Mouse (Mus musculus) right cerebral cortex, postnatal 14 days (tissue): ENCODE measurements around the gene Olfr763.
"Not testable (repeated sequence)": the region's sequence is repeated elsewhere in the genome, so short reads cannot be mapped to it uniquely, and the experiment has no call there.

Experiments used
- DNase-seq: peaks from one replicate; pipeline ENCODE4 v3.0.0; 2022

Gene Olfr763

DNA sequence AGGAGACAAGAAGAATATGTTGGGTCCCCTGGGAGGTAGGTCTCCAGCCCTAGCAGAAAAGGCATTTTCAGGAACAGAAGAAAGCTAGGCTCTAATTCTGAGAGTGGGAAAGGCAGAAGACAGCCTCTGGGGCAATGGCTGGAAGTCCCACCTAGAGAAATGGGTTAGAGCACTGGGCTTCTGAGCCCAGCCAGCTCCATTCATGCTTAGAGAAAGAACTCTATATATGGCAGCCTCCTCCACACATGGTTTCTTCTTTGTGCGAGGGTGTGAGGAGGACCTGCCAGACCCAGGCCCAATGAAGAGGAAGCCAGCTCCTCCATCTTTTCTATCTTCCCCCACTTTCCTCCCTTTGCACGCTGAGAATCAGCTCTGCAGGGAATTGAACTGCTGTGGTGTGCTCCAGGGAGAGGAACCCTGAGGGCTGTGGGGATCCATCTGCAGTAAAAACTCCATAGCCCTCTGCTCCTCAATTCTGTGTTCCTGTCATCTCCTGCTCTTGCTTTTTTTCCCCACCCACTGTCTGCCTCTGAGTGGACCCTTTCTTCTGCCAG, at the start of gene Olfr763:
Gene Olfr763 (plus strand): TSS at position 504 of the 554 bp plus-strand sequence.
- no peak for DNase-seq

DNA sequence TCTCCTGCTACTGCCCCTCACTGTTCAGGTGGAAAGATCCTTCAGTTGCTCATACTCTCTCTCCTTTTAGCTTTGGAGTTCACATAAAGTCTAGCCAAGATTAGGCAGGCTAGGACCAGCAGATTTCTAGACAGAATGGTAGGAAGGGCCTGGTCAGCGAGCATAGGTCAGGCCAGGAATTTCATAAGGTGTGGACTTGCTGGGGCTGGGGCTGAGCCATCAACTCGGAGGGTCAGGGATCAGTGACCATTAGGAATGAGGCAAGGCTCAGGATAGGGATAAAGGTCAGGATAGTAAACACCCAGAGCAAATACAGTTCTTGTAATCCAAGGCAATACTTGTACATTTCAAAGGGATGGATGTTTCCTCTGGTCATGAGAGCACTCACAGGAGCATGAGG, 45.6 kb upstream of the Olfr763 start:
- no peak for DNase-seq

DNA sequence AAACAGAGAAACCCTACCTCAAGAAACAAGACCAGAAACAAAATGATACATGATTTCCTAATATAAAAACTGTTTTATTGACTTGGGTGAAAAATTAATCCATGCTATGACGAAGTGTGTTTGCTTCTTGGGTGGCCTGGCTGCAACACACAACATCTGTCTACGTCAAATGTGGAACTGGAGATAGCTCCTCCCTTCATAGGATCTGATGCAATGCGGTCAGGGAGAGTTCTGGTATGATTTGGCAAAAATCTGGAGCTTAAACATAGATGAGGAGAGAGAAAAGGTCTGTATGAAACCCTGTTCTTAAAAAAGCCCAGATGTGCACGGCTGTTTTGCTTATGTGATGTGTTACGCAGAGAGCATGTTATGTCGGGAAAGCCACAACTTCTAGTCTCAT, 44.7 kb upstream of the Olfr763 start:
- DNase-seq: no peak

DNA sequence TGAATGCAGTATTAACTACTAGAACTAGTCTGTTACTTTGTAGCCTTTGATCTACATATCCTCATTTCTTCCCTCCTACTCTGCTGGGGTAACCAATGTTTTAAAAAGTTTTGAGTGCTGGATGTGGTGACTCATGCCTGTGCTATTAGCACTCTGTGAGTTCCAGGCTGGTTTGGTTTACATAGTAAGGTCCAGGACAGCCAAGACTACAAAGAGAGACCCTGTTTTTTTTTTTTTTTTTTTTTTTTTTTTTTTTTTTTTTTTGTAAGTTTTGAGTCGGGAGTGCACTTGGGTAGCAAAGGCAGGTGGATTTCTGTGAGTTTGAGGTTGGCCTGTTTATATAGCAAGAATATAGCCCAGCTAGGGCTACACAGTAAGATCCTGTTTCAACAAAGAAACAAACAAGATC, 42.2 kb upstream of the Olfr763 start:
- DNase-seq: no peak

DNA sequence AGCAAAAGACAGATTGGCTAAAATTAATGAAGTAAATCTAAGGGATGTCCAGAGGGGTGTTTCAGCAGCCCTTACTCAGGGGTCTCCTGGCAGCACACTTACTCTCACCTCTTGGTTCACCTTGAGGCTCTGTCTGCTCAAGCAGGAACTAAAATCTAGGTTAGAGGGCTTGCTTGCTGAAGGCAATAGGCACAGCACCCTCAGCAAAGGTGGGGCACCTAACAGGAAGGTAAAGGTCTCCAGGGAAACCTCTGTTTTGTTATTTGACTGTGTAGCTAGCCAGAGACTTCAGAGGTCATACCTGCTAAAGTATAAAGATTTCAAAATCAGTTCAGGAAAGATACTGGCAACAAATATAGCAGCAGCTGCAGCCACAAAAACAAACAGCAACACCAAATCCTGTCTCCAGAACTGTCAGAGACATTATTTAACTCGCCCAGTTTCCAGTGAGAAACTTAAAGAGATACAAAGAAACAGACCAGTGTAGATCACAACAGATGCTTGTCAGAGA, 39.8 kb upstream of the Olfr763 start:
- no peak for DNase-seq

DNA sequence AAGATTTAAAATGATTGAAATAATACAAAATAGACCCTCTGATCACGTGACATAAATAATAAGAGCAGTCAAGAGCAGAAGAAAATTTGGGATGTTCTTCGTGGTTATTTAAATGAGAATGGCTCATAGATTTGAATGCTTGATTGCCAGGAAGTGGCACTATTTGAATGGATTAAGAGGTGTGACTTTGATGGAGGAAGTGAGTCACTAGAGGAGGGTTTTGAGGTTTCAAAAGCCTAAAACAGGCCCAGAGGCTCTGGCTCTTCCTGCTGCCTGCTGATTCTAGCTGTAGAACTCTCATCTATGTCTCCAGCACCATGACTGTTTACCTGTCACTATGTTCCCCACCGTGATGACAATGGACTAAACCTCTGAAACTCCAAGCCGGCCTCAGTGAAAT, 37.8 kb upstream of the Olfr763 start:
- DNase-seq: no peak

DNA sequence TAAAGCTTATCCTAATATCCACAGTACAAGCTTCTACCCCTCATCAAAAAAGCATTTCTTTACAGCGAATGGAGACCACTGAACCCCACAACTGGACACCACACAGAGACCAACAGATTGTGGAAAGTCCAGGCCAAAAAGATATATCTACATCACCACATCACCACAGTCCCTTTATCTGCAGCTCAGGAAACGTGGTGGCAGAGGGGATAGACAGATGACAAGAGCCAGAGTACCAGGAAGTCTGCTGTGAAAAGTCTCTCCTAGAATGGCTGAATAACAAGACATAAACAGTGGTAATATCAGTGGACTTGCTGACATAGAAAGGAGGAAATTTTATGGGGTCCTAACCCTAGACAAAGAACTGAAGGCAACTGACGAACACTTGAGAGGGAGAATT, 34.2 kb upstream of the Olfr763 start:
- DNase-seq: no peak

DNA sequence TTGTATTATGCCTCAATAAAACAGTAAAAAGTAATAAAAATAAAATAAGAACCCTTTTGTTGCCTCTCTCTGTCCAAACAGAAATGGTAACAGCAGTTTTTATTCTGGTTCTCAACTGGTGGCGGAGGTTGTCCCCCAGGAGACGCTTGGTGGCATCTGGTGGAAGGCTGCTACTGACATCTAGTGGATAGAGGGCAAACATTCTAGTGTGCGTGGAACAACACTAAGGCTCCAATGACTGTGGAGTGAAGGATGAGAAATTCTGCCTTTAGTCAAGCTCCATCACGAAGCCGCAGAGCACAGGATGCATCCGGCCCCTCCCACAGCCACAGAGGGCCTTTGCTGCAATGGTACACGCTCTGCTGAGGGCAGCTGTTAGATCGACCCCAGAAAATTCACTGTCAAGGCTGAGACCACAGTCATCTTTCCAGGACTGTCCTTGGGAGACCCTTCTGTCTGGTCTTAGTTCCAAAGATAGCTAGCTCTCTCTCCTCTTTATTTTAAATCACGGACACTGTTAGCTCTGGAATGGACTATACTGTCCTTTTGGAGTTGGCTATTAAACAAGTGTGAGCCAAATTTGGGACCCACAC, 33.0 kb upstream of the Olfr763 start:
- DNase-seq: peak; percentile 26

DNA sequence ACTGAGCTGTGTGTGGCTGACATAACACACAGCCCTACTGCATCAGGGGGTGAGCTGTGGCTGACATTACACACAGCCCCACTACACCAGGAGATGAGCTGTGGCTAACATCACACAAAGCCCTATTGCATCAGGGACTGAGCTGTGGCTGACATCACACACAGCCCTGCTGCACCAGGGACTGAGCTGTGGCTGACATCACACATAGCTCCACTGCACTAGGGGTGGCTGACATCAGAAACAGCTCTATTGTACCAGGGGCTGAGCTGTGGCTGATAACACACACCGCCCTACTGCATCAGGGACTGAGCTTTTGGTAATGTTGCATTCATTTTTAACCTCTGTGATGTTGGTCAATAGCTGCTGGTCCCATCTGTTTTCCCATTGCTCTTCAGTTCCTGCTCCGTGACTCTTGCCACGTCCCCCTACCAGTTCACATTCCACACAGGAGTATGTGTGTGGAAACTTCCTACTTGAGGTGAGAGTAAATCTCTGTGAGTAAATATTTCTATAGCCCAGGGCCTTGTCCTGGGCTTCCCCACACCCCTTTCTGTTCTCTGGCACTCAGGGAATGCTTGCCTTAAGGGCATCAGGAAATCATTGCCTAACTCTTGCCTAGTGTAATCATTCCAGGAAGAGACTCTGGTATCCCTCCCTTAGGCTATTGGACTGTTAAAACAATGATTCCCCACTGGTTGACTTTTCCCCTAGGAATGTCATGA, 29.8 kb upstream of the Olfr763 start:
- no peak for DNase-seq

DNA sequence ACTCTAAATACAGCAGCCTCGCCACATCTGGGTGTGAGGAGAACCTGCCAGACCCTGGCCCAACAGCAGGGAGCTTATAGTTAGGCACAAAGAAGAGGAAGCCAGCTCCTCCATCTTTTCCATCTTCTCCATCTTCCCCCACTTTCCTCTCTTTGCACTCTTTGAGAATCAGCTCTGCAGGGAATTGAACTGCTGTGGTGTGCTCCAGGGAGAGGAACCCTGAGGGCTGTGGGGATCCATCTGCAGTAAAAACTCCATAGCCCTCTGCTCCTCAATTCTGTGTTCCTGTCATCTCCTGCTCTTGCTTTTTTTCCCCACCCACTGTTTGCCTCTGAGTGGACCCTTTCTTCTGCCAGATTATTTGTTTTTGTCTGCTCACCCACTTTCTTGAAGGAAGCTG, 21.5 kb upstream of the Olfr763 start, which contains the start of gene Olfr9:
Gene Olfr9 (plus strand): TSS at position 301 of the 400 bp plus-strand sequence.
- DNase-seq: not testable (repeated sequence)

DNA sequence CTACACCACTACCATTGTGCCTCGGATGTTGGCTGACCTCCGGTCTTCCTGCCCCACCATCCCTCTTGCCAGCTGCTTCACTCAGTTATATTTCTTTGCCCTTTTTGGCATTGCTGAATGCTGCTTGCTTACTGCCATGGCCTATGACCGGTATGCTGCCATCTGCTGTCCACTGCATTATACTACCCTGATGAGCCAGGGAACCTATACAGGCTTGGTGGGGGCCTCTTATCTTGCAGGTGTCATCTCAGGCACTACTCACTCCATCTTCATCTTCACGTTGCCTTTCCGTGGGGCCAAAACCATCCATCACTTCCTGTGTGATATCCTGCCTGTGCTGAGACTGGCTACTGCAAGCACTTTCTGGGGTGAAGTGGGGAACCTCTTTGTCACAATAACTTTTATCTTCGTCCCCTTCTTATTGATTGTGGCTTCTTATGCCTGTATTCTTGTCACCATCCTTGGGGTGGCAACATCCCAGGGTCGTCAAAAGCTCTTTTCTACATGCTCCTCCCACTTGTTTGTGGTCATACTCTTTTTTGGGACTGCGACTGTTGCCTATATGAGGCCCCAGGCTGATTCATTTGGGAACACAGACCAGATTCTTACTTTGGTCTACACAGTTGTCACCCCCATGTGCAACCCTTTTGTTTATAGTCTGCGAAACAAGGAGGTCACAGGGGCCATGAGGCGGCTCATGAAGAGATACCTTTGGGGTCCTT, 20.3 kb upstream of the Olfr763 start:
- DNase-seq: not testable (repeated sequence)

DNA sequence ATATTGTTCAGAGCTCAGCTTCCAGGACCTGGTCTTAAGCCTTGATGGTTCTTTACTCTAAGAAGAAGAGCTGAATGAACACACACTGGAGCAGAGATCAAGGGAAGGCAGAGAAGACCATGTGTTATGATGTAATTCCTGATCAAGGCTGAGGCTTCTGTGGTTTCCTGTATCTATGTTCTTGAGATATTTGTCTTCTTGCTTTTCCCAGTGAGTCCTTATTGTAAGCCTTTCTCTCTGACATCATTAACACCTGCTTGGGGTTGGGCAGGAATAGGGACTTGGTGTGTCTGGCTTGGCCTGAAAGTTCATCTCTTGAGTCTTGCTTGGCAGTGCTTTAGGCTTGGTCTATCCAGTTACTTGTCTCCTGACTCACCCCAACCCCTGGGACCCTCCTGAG, 19.6 kb upstream of the Olfr763 start:
- DNase-seq: no peak

DNA sequence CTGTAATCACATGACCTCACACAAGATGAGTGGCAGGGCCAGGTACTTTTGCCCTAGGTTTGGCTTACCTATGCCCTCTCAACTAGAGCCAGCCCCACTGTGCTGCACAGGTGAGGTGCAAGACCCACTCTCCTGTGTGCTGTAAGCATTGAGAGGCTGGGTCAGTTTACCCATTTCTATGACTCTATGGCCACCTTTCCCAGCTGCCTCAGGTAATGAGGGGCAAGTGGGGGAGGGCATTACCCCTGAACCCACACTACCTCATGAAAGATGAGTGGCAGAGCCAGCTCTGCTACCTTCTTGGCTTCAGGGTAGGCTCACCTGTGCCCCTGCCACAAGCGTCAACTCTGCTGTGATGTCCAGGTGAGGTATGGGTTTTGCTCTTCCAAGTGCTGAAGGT, 14.8 kb upstream of the Olfr763 start:
- DNase-seq: no peak

DNA sequence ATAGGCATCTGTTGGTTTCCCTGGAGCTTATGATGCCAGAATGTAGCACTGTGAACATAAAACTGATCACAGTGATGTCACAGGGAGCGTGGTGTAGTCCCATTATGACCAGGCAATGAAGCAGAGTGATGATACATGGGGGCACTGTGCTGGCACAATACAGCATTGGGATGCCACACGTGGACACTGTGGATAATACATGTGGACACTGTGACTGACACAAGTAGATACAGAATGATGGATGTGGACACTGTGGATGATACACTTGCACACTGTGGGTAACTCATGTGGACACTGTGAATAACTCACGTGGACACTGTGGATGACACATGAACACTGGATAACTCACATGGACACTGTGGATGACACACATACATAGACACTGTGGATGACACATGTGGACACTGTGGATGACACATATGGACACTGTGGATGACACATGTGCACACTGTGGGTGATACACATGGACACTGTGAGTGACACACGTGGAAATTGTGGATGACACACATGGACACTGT, 14.0 kb upstream of the Olfr763 start:
- DNase-seq: no peak

DNA sequence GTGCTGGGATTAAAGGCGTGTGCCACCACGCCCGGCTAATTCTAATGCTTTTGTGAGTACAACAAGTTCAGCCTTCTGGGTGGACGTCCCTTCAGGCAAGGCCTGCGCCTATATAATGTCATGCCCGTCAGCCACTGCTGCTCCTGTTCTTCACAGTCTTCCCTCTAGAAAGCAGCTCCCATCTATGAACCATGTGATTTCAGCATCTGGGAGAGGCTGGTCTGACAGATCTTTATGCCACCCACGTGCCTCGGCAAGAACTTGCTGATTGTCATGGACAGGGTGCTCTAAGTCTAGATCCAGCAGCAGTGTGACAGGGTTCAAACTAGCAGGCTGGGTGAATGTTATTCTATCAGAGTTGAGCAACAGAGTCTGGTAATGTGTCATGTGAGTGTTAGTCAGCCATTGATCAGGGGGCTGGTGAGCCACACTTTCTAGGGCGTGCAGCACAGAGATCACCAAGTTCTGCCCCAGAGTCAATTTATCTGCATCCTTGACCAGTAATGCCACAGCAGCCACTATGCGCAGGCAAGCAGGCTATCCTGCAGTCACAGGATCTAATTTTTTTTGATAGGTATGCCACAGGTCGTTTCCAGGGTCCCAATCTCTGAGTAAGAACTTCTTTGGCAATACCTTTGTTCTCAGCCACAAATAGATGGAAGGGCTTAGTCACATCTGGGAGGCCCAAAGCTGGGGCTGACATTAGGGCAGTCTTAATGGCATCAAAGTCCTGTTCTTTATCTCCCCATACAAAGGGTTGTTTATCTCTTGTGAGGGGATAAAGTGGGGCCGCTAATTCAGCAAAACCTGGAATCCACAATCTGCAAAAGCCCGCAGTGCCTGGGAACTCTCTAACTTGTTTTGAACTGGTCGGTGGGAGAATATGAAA, 6.3 kb upstream of the Olfr763 start:
- DNase-seq: no peak

DNA sequence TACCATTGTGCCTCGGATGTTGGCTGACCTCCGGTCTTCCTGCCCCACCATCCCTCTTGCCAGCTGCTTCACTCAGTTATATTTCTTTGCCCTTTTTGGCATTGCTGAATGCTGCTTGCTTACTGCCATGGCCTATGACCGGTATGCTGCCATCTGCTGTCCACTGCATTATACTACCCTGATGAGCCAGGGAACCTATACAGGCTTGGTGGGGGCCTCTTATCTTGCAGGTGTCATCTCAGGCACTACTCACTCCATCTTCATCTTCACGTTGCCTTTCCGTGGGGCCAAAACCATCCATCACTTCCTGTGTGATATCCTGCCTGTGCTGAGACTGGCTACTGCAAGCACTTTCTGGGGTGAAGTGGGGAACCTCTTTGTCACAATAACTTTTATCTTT, 920 bp downstream of the Olfr763 start:
- DNase-seq: not testable (repeated sequence)

DNA sequence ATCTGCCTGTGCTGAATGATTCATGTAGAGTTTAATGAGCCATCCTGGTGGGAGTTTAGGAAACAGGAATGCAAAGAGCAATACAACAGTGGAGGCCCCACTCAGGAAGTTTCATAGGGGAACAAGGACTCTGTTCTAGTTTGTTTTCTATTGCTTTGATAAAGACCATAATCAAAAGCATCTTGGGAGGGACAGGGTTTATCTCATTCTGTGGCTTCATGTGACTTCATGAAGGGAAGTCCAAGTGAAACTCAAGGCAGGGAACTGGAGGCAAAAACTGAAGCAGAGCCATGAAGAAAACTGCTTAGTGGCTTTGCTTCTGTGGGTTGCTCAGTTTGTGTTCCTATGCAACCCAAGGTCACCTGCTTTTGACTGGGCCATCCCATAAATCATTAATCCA, 3.9 kb downstream of the Olfr763 start:
- no peak for DNase-seq

DNA sequence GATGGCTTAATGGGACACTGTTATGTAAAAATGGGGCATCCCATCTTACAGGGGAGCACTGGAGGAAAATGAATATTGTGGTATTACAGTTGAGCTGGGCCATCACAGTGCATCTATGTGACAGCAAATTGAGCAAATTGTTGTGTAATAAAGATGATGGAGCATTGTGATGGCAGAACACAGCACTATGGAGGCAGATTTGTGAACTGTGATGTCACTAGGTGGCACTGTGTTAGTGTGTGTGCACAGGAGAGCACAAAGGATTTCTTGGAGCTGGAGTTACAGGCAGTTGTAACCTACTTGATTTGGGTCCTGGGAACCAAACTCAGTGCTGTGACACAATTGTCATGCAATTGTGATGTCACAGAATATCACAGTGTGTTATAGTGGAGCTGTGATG, 12.7 kb downstream of the Olfr763 start:
- DNase-seq: no peak

DNA sequence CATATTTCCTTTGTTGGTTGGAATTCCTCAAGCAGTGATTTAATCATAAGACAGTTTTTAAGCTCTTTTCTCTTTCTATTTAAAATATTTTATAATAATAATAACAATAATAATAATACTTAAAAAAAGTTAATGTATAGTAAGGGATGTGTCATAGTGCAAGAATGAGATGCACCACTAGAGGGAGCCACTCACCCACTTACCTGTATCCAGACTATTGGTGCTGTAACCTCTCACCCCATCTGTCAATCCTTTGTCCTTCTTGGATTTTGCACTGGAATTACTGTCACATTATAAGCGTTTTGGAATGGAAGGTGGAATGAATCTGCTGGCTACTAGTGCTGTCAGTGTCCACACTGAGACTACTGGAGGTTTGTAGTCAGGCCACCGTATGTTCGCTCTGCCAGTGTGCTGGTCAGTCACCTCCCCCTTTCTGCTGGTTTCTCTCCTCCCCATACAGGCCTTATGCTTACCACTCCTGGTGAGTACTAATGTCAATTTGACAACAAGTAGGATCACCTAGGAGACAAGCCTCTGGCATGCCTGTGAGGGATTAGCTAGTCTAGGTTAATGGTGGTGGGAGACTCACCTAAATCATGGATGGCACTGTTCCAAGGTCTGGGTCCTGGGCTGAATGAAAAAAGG, 15.5 kb downstream of the Olfr763 start:
- DNase-seq: peak; percentile 55

DNA sequence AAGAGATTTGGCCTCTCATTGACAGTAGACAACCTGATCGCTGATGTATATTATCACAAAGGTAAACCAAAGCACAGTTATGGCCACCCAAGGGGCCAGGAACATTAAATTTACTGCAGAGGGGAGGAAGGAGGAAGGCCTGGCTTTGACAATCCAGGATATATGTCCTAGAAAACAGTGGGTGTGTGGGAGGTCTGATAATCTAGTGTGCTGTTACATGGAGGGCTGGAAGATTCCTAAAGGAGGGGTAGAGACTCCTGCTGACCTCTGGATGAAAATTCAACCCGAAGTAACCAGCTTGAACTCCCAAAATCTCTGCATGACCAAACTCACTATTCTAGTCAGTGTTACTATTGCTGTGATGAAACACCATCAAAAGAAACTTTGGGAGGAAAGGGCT, 17.8 kb downstream of the Olfr763 start:
- no peak for DNase-seq

DNA sequence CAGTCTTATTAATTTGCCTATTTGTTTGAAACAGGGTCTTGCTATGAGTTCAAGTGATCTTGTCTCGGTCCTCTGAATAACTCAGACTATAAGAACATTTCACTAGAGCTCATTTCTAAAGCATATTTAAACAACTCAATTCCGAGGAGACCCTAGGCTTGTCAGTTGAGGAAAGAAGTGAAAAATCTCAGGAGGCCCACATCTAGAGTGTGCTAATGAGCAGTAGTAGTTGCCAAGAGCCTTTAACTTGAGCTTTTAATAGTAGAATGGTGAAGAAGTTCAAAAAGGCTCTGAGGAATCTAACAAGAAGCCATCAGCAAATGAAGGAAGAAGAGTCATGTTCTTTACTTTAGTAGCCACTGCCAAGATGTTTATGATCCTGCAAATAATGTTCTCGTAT, 29.2 kb downstream of the Olfr763 start, which contains the start of gene Olfr764-ps1:
Gene Olfr764-ps1 (minus strand): TSS at position 101 of the 400 bp plus-strand sequence.
- DNase-seq: no peak

DNA sequence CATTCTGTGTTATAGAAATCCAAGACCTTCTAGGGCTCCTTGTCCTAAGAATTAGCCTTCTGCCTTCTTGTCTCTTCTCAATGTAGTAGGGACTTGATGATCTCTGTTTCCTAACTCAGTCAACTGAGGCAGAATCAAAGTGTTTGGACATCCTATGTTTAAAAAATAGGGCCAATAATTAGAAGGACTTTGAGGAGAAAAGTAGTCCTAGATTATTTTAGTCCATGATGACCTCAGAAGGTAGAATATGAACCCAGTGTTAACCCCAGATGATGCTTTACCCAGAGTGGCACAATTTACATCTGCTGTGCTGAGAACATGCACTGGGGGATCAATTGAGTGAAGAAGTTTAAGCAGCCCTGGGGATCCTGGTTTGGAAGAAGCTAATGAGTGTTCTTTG, 39.3 kb downstream of the Olfr763 start, which contains the start of gene Olfr765:
Gene Olfr765 (minus strand): TSS at position 101 of the 400 bp plus-strand sequence.
- DNase-seq: not testable (repeated sequence)
